Mouse (Mus musculus) ES-E14 (cell line): ENCODE measurements around the gene Hnrnpll. TPM values are rescaled to one million over a fixed set of nuclear protein-coding genes. Genes with fewer than 3 reads are reported as not detected.

Experiments
- DNase-seq: peaks from one replicate; pipeline ENCODE4 v3.0.0-alpha.2; 2013; ENCODE audit warnings: low read depth, low spot score
- H3K27ac ChIP-seq: 2 replicates; pipeline ENCODE4 v1.5.1; 2012; ENCODE audit warnings: low read depth, mild to moderate bottlenecking, low read length, moderate library complexity, mixed read lengths; ENCODE audit not compliant: poor library complexity, insufficient read depth, severe bottlenecking
- H3K36me3 ChIP-seq: 2 replicates; pipeline ENCODE4 v1.6.1; 2012; ENCODE audit warnings: mild to moderate bottlenecking, low read length, moderate library complexity, mixed read lengths; ENCODE audit not compliant: control insufficient read depth, poor library complexity, insufficient read depth, severe bottlenecking
- H3K4me1 ChIP-seq, 2 experiments: fragments of 150-350 bp in 1 of 2; sonication (generic) in 1 of 2; 2 replicates each; pipeline ENCODE4 v1.6.1; 2012; ENCODE audit warnings: low read length in 2 of 2, mild to moderate bottlenecking in 1 of 2, mixed read lengths in 1 of 2; ENCODE audit not compliant: control insufficient read depth in 2 of 2, insufficient read depth in 2 of 2, poor library complexity in 1 of 2
- H3K4me3 ChIP-seq, 2 experiments: fragments of 150-350 bp in 1 of 2; sonication (generic) in 1 of 2; 2 replicates each; pipeline ENCODE4 v1.5.1; 2012; ENCODE audit warnings: low read length in 2 of 2, low read depth in 1 of 2, mild to moderate bottlenecking in 1 of 2, mixed read lengths in 1 of 2; ENCODE audit not compliant: insufficient read depth in 1 of 2, poor library complexity in 1 of 2, severe bottlenecking in 1 of 2
- H3K9ac ChIP-seq: 2 replicates; pipeline ENCODE4 v1.6.1; 2012; ENCODE audit warnings: low read depth, mild to moderate bottlenecking, low read length, mixed read lengths; ENCODE audit not compliant: poor library complexity, insufficient read depth, severe bottlenecking
- H3K9me3 ChIP-seq: fragments of 150-350 bp; sonication (generic); 2 replicates; pipeline ENCODE4 v1.6.1; 2012; ENCODE audit warnings: low read depth, mild to moderate bottlenecking, low read length; ENCODE audit not compliant: control insufficient read depth, insufficient read depth
- CHD2 ChIP-seq: IDR thresholded peaks from 2 replicates; pipeline ENCODE4 v1.6.1; 2014; ENCODE audit warnings: mild to moderate bottlenecking, low read depth, low read length, inconsistent platforms
- HCFC1 ChIP-seq: IDR thresholded peaks from 2 replicates; pipeline ENCODE4 v1.6.1; 2012; ENCODE audit warnings: low read length, inconsistent platforms, borderline replicate concordance; ENCODE audit not compliant: insufficient read depth
- MAFK ChIP-seq: IDR thresholded peaks from 2 replicates; pipeline ENCODE4 v1.6.1; 2014; ENCODE audit warnings: mild to moderate bottlenecking, low read depth, low read length, inconsistent platforms; ENCODE audit not compliant: insufficient read depth
- ZC3H11A ChIP-seq: IDR thresholded peaks from 2 replicates; pipeline ENCODE4 v1.6.1; 2012; ENCODE audit warnings: low read depth, mild to moderate bottlenecking, inconsistent platforms, low read length, borderline replicate concordance
- ZNF384 ChIP-seq: IDR thresholded peaks from 2 replicates; pipeline ENCODE4 v1.6.1; 2012; ENCODE audit warnings: low read depth, low read length, inconsistent platforms
- in situ Hi-C, 2 experiments: fragments of 600-800 bp; cut with MboI; formaldehyde crosslinking; loops; one replicate each; pipeline ENCODE4 v1.15.1; 2025; ENCODE audit warnings: low sequenced_read_pairs in 2 of 2, inconsistent platforms in 1 of 2; ENCODE audit not compliant: unreplicated experiment in 2 of 2
- total RNA-seq: library from RNA; depleted of rRNA; stranded (reverse); fragments of 300-350 nt; gene quantifications from 2 replicates; pipeline ENCODE4 v1.2.3, GENCODE M21; 2012

The Hnrnpll gene
- total RNA-seq, 1 experiment = 40.9 TPM

DNA sequence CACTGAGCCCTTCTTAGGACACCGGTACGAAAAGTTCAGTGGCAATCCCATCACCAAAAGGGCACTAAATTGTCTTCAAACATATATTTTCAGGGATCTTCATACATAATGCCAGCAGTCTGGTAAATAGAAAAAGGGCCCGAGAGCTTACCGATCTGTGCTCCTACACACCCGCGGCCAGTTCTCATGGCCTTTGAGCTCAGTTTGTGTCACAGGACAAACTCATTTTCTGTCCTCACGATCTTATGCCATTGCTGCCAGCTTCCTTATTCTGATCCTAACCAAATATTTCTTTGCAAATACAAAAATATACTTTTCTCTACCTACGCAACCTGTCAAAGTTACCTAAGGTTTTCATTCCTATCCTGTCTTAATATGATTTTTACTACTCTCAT lies 34.6 kb upstream of the Hnrnpll start:
- no peaks in the 10 kb centered on the region for H3K9me3 ChIP-seq
- H3K9ac ChIP-seq = no peak overlapping the region
- peaks cover 0 to 5% of the 10 kb centered on the region in 2 experiments; a peak in 1 of 4 replicates for H3K4me1 ChIP-seq
- TF ChIP-seq MAFK (no peak), ZC3H11A (no peak), HCFC1 (no peak), CHD2 (no peak), ZNF384 (no peak)
- in situ Hi-C loops = no loop called here
- H3K4me3 ChIP-seq = no peak overlapping the region
- DNase-seq = no peak
- no peak overlapping the region for H3K27ac ChIP-seq
- no peaks in the 10 kb centered on the region for H3K36me3 ChIP-seq

GRCm38 (mm10) chr17:80096043-80096719 lies 34.0 kb upstream of the Hnrnpll start:
- Histone ChIP-seq H3K9me3 (no peaks in the 10 kb centered on the region), H3K9ac (peak overlapping the region; percentile 44; the same call in 1 of the 2 replicates), H3K27ac (peak overlapping the region; percentile 24; the same call in 1 of the 2 replicates), H3K36me3 (no peaks in the 10 kb centered on the region), H3K4me1 (peaks cover 0 to 5% of the 10 kb centered on the region in 2 experiments; a peak in 1 of 4 replicates), H3K4me3 (peak overlapping the region; percentile 43 to 51; a peak in 3 of 4 replicates)
- DNase-seq = peak; percentile 51
- TF ChIP-seq ZNF384 (no peak), HCFC1 (no peak), MAFK (no peak), ZC3H11A (no peak), CHD2 (no peak)
- in situ Hi-C loops = no loop called here

DNA sequence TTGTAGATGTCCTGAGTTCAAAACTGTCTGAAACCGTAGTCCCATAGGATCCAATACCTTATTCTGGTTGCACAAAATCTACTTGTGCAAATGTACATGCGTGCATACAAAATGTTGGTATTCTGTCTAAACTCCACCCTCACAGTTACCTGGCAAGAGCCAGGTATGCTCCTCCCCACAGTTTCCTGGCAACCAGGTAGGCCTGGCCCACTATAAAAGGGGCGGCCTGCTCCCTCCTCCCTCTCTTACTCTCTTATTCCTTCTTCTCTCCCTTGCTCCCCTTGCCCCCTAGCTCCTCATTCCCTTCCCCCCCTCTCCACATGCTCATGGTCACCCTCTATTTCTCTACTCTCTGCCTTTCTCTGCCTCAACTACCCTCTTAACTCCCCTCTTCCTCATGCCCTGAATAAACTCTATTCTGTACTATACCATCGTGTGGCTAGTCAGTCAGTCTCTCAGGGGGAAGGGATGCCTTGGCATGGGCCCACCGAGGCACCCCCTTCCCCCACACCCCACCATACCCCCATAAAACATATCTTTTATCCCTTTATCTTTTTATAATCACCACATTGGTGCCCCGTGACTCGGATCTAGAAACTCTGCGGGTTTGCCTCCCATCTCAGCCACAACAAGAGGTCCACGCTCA lies 33.2 kb upstream of the Hnrnpll start:
- H3K27ac ChIP-seq = peak overlapping the region; percentile 24; the same call in 1 of the 2 replicates
- in situ Hi-C loops = no loop called here
- H3K9me3 ChIP-seq = no peaks in the 10 kb centered on the region
- no peaks in the 10 kb centered on the region for H3K36me3 ChIP-seq
- H3K9ac ChIP-seq = peak overlapping the region; percentile 44; the same call in 1 of the 2 replicates
- DNase-seq = no peak
- TF ChIP-seq ZNF384 (no peak), MAFK (no peak), HCFC1 (no peak), CHD2 (no peak), ZC3H11A (no peak)
- peak overlapping the region; percentile 43 to 51; a peak in 3 of 4 replicates for H3K4me3 ChIP-seq
- H3K4me1 ChIP-seq = peaks cover 0 to 5% of the 10 kb centered on the region in 2 experiments; a peak in 1 of 4 replicates

DNA sequence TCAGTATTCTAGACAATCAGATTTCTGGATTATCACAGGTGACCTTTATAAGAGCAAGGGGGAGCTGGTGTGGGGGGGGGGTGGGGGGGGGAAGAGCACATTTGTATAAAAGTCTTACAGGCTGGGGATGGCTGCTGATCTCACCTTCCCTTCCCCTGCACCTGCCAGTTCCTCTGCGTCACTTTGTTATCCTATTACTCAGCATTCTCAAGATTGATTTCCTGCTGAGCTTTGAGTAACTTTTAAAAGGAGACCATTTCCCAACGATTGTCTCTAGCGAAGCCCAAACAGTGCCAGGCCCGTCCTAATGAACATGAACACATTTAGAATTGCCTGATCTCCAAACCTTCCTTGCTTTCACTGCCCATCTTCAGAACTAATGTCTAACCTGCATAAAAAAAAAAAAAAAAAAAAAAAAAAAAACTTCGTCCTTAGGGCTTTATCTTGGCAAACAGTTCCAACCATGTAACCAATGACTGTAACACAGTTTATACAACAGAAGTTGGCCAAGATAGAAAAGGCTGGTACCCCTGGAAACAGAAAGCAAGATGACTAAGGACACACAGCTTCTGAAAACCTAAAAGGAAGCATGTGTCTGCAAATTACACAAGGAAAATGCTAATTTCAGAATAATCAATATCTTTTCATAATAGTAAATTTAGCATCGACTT lies 29.9 kb upstream of the Hnrnpll start:
- no peak overlapping the region for H3K9ac ChIP-seq
- H3K4me3 ChIP-seq = no peak overlapping the region
- no peak overlapping the region for H3K27ac ChIP-seq
- DNase-seq = peak; percentile 20
- peaks cover 0 to 5% of the 10 kb centered on the region in 2 experiments; a peak in 1 of 4 replicates for H3K4me1 ChIP-seq
- TF ChIP-seq MAFK = peak; percentile 82
- no peak for TF ChIP-seq CHD2
- peak; percentile 65 for TF ChIP-seq ZNF384
- TF ChIP-seq HCFC1 = no peak
- TF ChIP-seq ZC3H11A = no peak
- in situ Hi-C loops = no loop called here
- no peaks in the 10 kb centered on the region for H3K36me3 ChIP-seq
- H3K9me3 ChIP-seq = no peaks in the 10 kb centered on the region
